Mouse (Mus musculus) forebrain, embryonic 14.5 days (tissue): ENCODE results near the gene Bloc1s2. TPM values are rescaled to one million over a fixed set of nuclear protein-coding genes. Genes with fewer than 3 reads are reported as not detected.

Experiments
- ATAC-seq: fragments of 200-750 bp; cut with Nextera tagmentation; 2 replicates; pipeline ENCODE4 v1.8.0; 2017; ENCODE audit warnings: mild to moderate bottlenecking, moderate library complexity
- DNase-seq: peaks from one replicate; pipeline ENCODE4 v3.0.0-alpha.2; 2015; ENCODE audit warnings: low spot score
- H3K27ac ChIP-seq: fragments of 300-500 bp; sonication (generic); 2 replicates; pipeline ENCODE4 v1.5.1; 2014; ENCODE audit warnings: low read depth, mild to moderate bottlenecking, control low read depth, low read length, moderate library complexity
- H3K27me3 ChIP-seq: fragments of 300-500 bp; sonication (generic); replicated peaks from 2 replicates; pipeline ENCODE4 v1.6.1; 2014; ENCODE audit warnings: low read length, control low read depth, mixed read lengths; ENCODE audit not compliant: control insufficient read depth, insufficient read depth
- H3K36me3 ChIP-seq: fragments of 300-500 bp; sonication (generic); 2 replicates; pipeline ENCODE4 v1.6.1; 2014; ENCODE audit warnings: low read length, control low read depth; ENCODE audit not compliant: control insufficient read depth, insufficient read depth
- H3K4me1 ChIP-seq: fragments of 300-500 bp; sonication (generic); 2 replicates; pipeline ENCODE4 v1.6.1; 2014; ENCODE audit warnings: antibody characterized with exemption, low read length, control low read depth; ENCODE audit not compliant: control insufficient read depth, insufficient read depth
- H3K4me2 ChIP-seq: fragments of 300-500 bp; sonication (generic); 2 replicates; pipeline ENCODE4 v1.6.1; 2014; ENCODE audit warnings: mild to moderate bottlenecking, control low read depth, low read length
- H3K4me3 ChIP-seq: fragments of 300-500 bp; sonication (generic); 2 replicates; pipeline ENCODE4 v1.5.1; 2014; ENCODE audit warnings: low read depth, low read length, control low read depth
- H3K9ac ChIP-seq: fragments of 300-500 bp; sonication (generic); 2 replicates; pipeline ENCODE4 v1.6.1; 2014; ENCODE audit warnings: mild to moderate bottlenecking, low read length, control low read depth, moderate library complexity
- H3K9me3 ChIP-seq: fragments of 300-500 bp; sonication (generic); replicated peaks from 2 replicates; pipeline ENCODE4 v1.6.1; 2016; ENCODE audit warnings: low read length, control low read depth, mixed read lengths; ENCODE audit not compliant: control insufficient read depth
- WGBS: fragments of 180-500 bp; shearing (Covaris S2); extraction: QIAGEN DNeasy Blood & Tissue Kit; methylation state at CpG from one replicate; pipeline ENCODE4 v1.1.7; 2014; 5-methylcytosine and 5-hydroxymethylcytosine counted together
- polyA plus RNA-seq: library from polyadenylated mRNA; unstranded; fragments of >200 nt; fragmentation: Nextera tagmentation; extraction: Ambion mirVana; gene quantifications from 2 replicates; pipeline ENCODE4 v1.2.1, GENCODE M21; 2014

Gene Bloc1s2
- 165 and 168 TPM in 2 replicates for polyA plus RNA-seq

GRCm38 (mm10) chr19:44145702-44146567 is at the start of gene Bloc1s2:
Gene Bloc1s2 (minus strand): TSS chr19:44146446.
- DNase-seq (peak; percentile 88), ATAC-seq (peak; percentile 96)
- Histone ChIP-seq H3K36me3 (peaks cover 31% of the 10 kb centered on the region), H3K4me2 (peak within 1 kb of the TSS; percentile 74), H3K9ac (peak within 1 kb of the TSS; percentile 77), H3K27me3 (no peaks in the 10 kb centered on the region), H3K4me1 (peaks cover 9% of the 10 kb centered on the region; the same call in 1 of the 2 replicates), H3K27ac (peak within 1 kb of the TSS; percentile 27; the same call in 1 of the 2 replicates), H3K9me3 (no peaks in the 10 kb centered on the region), H3K4me3 (peak within 1 kb of the TSS; percentile 67)
- WGBS = 3% methylated on average over 46 of the region's 46 CpGs

GRCm38 (mm10) chr19:44195138-44195537 is 48.9 kb upstream of the Bloc1s2 start:
- no peaks in the 10 kb centered on the region for H3K4me1 ChIP-seq
- H3K4me3 ChIP-seq = no peak overlapping the region
- no peaks in the 10 kb centered on the region for H3K36me3 ChIP-seq
- DNase-seq (peak; percentile 84), ATAC-seq (peak; percentile 57; the same call in 1 of the 2 replicates)
- no peaks in the 10 kb centered on the region for H3K27me3 ChIP-seq
- no peak overlapping the region for H3K9ac ChIP-seq
- H3K9me3 ChIP-seq = no peaks in the 10 kb centered on the region
- H3K27ac ChIP-seq = no peak overlapping the region
- WGBS = 12% methylated on average over 7 of the region's 7 CpGs
- H3K4me2 ChIP-seq = no peak overlapping the region

- WGBS = 86% methylated on average over 7 of the region's 7 CpGs
- H3K4me2 ChIP-seq = no peak overlapping the region
- H3K9ac ChIP-seq = no peak overlapping the region
- DNase-seq = no peak
- H3K27ac ChIP-seq = no peak overlapping the region
- no peaks in the 10 kb centered on the region for H3K4me1 ChIP-seq
- no peak for ATAC-seq
- H3K27me3 ChIP-seq = no peaks in the 10 kb centered on the region
- H3K9me3 ChIP-seq = no peaks in the 10 kb centered on the region
- H3K36me3 ChIP-seq = no peaks in the 10 kb centered on the region
- no peak overlapping the region for H3K4me3 ChIP-seq
Measured at GRCm38 (mm10) chr19:44193906-44194305, 47.7 kb upstream of the Bloc1s2 start.

GRCm38 (mm10) chr19:44192342-44192741 is 46.1 kb upstream of the Bloc1s2 start, which contains the start of gene Pkd2l1:
Gene Pkd2l1 (minus strand): TSS chr19:44192442.
- no peak within 1 kb of the TSS for H3K9ac ChIP-seq
- H3K4me1 ChIP-seq = no peaks in the 10 kb centered on the region
- ATAC-seq (no peak), DNase-seq (no peak)
- H3K4me3 ChIP-seq = no peak within 1 kb of the TSS
- H3K27me3 ChIP-seq = no peaks in the 10 kb centered on the region
- H3K36me3 ChIP-seq = no peaks in the 10 kb centered on the region
- no peak within 1 kb of the TSS for H3K4me2 ChIP-seq
- H3K9me3 ChIP-seq = no peaks in the 10 kb centered on the region
- whole genome bisulfite sequencing = 50% methylated on average over 3 of the region's 3 CpGs
- no peak within 1 kb of the TSS for H3K27ac ChIP-seq

- no peak for ATAC-seq
Measured at GRCm38 (mm10) chr19:44189056-44189455, 42.8 kb upstream of the Bloc1s2 start.

GRCm38 (mm10) chr19:44183968-44184367 is 37.7 kb upstream of the Bloc1s2 start:
- DNase-seq = no peak
- Histone ChIP-seq H3K36me3 (no peaks in the 10 kb centered on the region), H3K27ac (no peak overlapping the region), H3K4me3 (no peak overlapping the region), H3K9ac (no peak overlapping the region), H3K4me1 (no peaks in the 10 kb centered on the region), H3K4me2 (no peak overlapping the region), H3K9me3 (no peaks in the 10 kb centered on the region), H3K27me3 (no peaks in the 10 kb centered on the region)
- no peak for ATAC-seq
- 75% methylated on average over 3 of the region's 3 CpGs for WGBS

More at GRCm38 (mm10) chr19:44189056-44189455, 42.8 kb upstream of the Bloc1s2 start:
- no peaks in the 10 kb centered on the region for H3K27me3 ChIP-seq
- WGBS = 65% methylated on average over 4 of the region's 4 CpGs
- no peaks in the 10 kb centered on the region for H3K9me3 ChIP-seq
- no peak overlapping the region for H3K27ac ChIP-seq
- no peaks in the 10 kb centered on the region for H3K4me1 ChIP-seq
- no peak overlapping the region for H3K4me3 ChIP-seq
- H3K9ac ChIP-seq = no peak overlapping the region
- peak; percentile 10 for DNase-seq
- H3K4me2 ChIP-seq = no peak overlapping the region
- no peaks in the 10 kb centered on the region for H3K36me3 ChIP-seq

GRCm38 (mm10) chr19:44180502-44180901 is 34.3 kb upstream of the Bloc1s2 start:
- ATAC-seq = no peak

GRCm38 (mm10) chr19:44176741-44177140 is 30.5 kb upstream of the Bloc1s2 start:
- Histone ChIP-seq H3K4me2 (no peak overlapping the region), H3K36me3 (no peaks in the 10 kb centered on the region), H3K4me3 (no peak overlapping the region), H3K9ac (no peak overlapping the region), H3K9me3 (peaks cover 7% of the 10 kb centered on the region; the same call in 1 of the 2 replicates), H3K27me3 (no peaks in the 10 kb centered on the region), H3K4me1 (no peaks in the 10 kb centered on the region), H3K27ac (no peak overlapping the region)
- no peak for DNase-seq
- WGBS = 88% methylated on average over 3 of the region's 3 CpGs
- ATAC-seq = no peak

More at GRCm38 (mm10) chr19:44180502-44180901, 34.3 kb upstream of the Bloc1s2 start:
- peaks cover 7% of the 10 kb centered on the region; the same call in 1 of the 2 replicates for H3K9me3 ChIP-seq
- H3K27ac ChIP-seq = no peak overlapping the region
- no peaks in the 10 kb centered on the region for H3K36me3 ChIP-seq
- H3K4me2 ChIP-seq = no peak overlapping the region
- no peak overlapping the region for H3K4me3 ChIP-seq
- no peak for DNase-seq
- H3K4me1 ChIP-seq = no peaks in the 10 kb centered on the region
- H3K27me3 ChIP-seq = no peaks in the 10 kb centered on the region
- WGBS = 72% methylated on average over 1 of the region's 1 CpGs
- H3K9ac ChIP-seq = no peak overlapping the region

- Histone ChIP-seq H3K27me3 (no peaks in the 10 kb centered on the region), H3K4me2 (no peak overlapping the region), H3K36me3 (no peaks in the 10 kb centered on the region), H3K4me3 (no peak overlapping the region), H3K4me1 (no peaks in the 10 kb centered on the region), H3K27ac (no peak overlapping the region), H3K9ac (no peak overlapping the region), H3K9me3 (peaks cover 7% of the 10 kb centered on the region; the same call in 1 of the 2 replicates)
- 71% methylated on average over 8 of the region's 8 CpGs for WGBS
- ATAC-seq (no peak), DNase-seq (no peak)
Measured at GRCm38 (mm10) chr19:44174835-44175234, 28.6 kb upstream of the Bloc1s2 start.
